Mouse (Mus musculus) heart, adult 8-10 months (tissue): Measurements from ENCODE around the gene P3h3. TPM values are rescaled to one million over a fixed set of nuclear protein-coding genes. Genes with fewer than 3 reads are reported as not detected.
"Not testable (repeated sequence)": the region's sequence is repeated elsewhere in the genome, so short reads cannot be mapped to it uniquely, and the experiment has no call there.

Experiments used
- DNase-seq: peaks from one replicate; pipeline ENCODE4 v3.0.0; 2022; ENCODE audit warnings: low spot score
- total RNA-seq, 4 experiments: library from RNA; stranded (reverse); gene quantifications; 2 replicates each; pipeline ENCODE4 v1.2.4; 2022

The P3h3 gene
- total RNA-seq = 1 to 10 TPM; 8.0 to 9.7 (median 9.4) TPM

GRCm38 (mm10) chr6:124856916-124857839 is at the start of gene P3h3:
TSS of gene P3h3 (minus strand) at chr6:124857752.
- DNase-seq = peak; percentile 74

DNA sequence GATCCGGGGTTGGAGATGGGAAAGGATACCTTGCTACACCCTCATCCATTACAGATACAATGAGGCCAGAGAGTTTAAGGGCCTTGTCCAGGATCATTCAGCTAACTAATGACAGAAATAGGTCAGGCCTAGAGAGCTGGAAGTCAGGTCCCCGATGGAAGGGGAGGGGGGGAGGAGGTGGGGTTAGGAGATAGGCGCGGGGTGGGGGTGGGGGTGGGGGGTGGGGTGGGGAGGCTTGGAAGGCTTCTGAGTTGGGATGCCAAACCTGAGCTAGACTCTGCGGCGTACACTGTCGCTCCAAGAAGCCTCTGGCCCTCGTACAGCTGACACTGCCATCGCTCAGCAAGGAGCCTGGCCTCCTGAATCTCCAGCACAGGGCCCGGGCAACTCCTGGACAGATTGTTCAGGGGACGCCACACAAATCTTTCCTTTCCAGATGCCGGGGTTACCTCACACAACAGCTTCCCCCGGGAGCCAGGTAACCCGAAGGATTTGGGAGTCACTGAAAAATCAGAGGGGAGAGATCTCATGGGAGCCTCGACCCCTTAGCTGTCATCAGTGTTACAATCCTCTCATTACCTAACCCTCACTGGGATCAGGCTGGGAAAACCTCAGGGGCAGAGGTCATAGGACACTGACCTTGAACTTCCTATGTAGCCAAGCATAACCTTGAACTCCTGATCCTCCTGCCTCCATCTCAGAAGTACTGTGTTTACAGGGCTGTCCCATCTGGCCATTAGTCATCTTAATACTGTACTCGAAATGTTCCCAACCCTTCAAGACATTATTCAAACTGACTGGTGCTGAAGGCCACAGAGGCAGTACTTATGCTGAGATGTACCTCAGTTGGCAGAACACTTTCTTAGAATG is 47.7 kb upstream of the P3h3 start:
- DNase-seq = no peak

DNA sequence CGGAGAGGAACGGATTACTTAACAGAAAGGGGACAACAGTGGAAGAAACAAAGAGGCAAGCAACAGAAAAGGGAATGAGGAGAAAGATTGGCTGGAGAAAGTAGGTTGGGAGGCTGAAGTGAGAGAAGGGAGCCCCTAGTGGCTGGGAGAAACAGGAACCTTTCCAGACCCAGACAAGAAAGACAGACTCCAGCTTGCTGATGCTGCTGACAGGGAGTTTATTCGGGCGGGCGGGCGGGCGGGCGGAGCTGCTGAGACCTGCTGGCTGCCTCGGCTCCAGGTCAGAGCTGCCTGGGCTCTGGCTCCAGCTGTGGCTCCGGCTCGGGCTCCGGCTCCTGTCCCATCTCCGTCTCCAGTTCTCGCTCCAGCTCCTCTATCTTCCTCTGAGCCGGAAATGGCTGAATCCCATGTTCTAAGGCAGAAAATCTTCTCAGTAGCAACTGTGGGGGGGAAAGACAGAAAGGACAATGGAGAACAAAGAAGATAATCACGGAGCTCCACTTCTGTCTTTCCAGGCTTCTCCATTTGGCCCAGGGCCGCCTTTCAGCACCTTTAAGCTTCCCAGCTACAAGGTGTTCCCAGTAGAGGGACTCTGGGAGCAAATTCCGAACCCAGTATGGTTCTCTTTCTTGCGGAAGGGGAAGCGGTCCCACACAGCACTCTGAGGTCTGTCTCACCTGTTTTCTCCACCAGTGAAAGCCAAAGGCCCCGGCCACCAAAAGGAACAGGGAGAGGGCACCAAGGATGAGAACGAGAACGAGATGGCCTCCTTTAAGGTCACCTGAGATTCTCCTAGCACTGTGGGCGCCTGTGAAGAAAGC is 46.8 kb upstream of the P3h3 start:
- DNase-seq = peak; percentile 84

- DNase-seq = peak; percentile 98
Observed at GRCm38 (mm10) chr6:124903580-124904151, 46.1 kb upstream of the P3h3 start.

GRCm38 (mm10) chr6:124901851-124902250 is 44.3 kb upstream of the P3h3 start:
- no peak for DNase-seq

GRCm38 (mm10) chr6:124900801-124901480 is 43.4 kb upstream of the P3h3 start:
- no peak for DNase-seq

GRCm38 (mm10) chr6:124900056-124900800 is 42.7 kb upstream of the P3h3 start:
- DNase-seq = no peak

DNA sequence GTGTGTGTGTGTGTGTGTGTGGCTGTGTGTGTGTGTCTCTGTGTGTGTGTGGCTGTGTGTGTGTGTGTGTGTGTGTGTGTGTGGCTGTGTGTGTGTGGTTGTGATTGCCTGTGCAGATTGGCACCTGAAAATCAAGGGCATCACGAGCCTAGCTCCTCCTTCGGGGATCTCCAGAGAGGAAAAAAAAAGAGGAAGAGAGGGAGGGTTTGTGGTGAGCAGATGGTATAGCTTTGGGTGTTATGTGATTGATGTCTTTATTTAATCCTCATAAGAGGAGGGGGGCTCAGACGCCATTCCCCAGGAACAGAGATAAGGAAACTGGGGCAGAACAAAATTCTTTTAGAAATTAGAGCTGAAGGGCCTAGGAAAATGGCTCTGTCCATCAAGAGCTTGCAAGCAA is 40.8 kb upstream of the P3h3 start:
- no peak for DNase-seq

- DNase-seq = not testable (repeated sequence)
Observed at GRCm38 (mm10) chr6:124894113-124894512, 36.6 kb upstream of the P3h3 start.

DNA sequence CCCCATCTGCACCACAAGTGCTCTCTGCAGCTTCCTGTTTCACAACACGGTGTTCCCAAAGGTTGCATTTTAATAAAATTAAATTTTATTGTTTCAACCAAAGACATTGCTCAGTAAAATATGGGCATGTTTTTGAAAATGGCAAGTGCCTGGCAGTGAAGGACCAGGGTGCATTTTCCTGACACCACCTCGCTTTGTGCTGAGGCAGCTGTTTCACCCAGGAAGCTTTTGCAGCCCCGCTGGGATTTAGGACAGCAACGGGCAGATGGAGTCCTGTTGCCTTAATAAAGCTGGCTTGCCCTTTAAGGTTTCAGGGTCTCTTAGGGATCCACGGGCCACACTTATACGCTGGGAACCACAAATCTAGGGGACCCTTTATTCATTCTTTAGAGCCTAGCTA is 33.4 kb upstream of the P3h3 start:
- DNase-seq = no peak

DNA sequence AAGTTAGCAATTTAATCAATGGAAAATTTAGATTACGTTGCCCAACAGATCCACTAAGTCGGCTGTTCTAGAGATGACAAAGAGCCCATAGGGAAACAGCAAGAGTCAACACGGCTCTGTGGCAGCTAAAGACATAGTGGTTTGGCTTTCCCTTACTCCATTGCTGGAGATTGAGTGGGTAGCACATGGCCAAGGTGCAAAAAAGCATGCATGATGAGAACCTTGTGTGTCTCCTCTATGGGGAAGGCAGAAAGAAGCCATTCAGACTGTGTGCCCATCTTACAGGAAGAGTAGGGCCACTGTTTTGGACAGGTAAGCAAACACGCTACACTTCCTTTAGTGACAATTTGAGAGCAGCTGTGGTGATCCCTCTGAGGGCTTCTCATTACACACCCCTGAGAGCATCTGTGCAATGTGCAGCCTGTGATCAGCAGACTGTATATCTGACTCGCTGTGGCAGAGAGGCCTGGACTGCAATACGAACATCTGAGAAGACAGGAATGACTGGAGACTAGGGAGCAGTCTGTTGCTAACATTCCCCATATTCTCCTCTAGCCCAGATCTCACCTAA is 31.1 kb upstream of the P3h3 start:
- no peak for DNase-seq

GRCm38 (mm10) chr6:124887986-124888385 is 30.4 kb upstream of the P3h3 start, which contains the start of gene Cd4:
TSS of gene Cd4 (minus strand) at chr6:124888221.
- DNase-seq = no peak

- no peak for DNase-seq
Observed at GRCm38 (mm10) chr6:124885956-124886381, 28.4 kb upstream of the P3h3 start.

DNA sequence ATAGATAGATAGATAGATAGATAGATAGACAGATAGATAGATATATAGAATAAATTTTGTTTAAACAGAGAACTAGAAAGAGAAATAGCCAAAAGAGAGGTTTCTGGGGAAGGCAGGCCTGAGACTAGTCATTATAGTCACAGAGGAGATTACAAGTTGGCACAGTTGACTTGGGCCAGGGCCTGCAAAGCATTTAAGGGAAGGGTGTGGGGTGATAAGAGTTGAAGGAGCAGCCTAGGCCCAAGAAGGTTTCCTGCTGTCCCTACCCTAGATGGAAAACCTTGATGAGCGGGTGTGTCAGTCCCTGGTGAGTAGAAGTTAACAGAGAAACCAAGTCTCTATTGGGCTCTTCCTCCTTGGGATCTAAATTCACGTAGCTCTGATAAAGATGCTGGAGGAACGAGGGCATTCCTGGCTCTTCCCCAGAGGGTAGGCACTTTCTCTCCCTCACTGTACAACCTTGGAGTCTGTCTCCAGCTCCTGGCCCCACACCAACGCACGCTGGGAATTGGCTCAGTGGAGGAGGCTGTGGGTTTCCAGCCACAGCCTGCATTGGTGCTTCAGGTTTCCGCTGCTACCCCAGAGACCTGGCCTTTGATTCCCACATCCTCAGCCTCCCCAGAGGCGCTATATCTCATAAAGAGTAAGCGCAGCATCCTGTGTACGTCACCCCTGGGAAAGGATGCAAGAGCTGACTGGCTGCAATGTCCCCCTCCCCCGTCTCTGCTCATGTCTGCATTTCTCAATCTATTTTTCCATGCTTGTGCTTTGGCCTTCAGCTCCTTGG is 27.4 kb upstream of the P3h3 start:
- DNase-seq = peak; percentile 33

DNA sequence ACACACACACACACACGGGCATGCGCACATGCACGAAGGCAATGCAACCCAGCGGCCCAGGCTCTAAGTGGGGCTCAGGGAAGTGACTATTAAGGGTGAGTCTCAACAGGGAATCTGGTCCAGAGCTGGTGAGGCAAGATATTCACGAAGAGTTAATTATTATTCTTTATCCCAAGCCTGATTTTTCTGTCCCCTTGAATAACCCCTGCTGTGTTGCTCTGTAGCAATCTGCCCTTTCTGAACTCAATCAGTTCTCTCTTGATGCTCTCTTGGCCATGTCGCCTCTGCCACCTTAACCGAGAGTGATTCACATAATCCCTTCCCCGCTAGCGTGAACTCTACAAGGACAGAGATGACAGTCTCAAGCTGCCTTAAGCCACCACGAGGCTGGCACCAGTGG is 25.8 kb upstream of the P3h3 start:
- DNase-seq = no peak

DNA sequence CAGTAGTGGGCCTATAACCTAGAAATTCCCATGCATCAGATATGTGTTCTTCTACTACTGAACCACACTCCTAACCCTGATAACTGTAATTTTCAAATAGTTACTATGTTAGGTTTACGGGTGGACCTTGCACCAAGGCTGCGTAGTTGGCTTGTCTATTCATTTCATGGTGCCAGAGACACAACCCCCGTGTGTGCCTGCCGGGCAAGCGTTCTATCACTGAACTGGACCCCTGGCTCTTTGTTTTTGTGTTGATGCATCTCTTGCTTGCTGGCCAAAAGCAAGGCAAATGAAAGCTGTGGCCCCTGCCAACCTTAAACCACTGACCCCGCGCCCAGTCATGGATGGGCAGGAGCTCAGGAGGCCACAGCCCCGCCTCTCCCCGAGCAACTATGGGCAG is 24.3 kb upstream of the P3h3 start:
- DNase-seq = no peak

- no peak for DNase-seq
Observed at GRCm38 (mm10) chr6:124879390-124879789, 21.8 kb upstream of the P3h3 start.

DNA sequence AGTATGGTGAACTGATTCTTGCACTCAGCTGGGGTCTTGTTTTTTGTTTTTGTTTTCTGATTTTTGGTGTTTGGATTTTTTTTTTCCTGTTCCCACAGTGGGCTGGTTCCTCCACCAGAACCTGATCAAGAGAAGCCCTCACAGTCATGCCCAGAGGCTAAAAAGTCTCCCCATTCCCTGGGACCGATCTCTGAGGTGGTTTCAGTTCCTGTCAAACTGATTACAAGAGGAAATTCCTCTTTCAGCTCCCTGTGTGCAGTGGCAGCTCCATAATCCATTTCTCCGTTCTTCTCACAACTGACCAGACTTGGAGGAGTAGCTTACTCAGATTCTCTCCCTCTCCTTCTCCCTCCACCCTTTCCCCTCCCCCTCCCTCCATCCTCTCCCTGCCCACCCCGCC is 16.8 kb upstream of the P3h3 start:
- no peak for DNase-seq

DNA sequence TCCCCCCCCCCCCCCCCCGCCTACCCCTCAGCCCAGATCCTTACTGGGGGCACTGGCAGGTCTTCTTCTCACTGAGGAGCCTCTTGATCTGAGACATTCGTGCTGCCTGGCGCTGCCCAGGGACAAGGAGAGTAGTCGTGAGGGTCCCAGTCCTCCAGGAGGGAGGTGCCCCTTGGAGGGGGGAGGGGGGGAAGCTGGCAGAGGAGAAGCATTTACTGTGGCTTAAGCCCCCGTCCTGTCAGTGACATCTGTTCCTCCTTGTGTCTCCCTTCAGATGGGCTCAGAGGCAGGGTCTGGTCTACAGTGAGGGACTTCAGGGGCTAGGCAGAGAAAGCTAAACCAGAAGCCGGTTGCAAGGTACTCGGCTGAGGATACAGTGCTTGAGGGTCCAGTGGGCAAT is 9.0 kb upstream of the P3h3 start:
- no peak for DNase-seq
